Mouse (Mus musculus): ENCODE results near the gene Mrpl14.

The Mrpl14 gene

GRCm38 (mm10) chr17:45686093-45686619 is at the start of gene Mrpl14:
Mrpl14 (plus strand) TSS chr17:45686322.
- DNase-seq (ENCODE audit: extremely low read depth, low read depth), result no peak

DNA sequence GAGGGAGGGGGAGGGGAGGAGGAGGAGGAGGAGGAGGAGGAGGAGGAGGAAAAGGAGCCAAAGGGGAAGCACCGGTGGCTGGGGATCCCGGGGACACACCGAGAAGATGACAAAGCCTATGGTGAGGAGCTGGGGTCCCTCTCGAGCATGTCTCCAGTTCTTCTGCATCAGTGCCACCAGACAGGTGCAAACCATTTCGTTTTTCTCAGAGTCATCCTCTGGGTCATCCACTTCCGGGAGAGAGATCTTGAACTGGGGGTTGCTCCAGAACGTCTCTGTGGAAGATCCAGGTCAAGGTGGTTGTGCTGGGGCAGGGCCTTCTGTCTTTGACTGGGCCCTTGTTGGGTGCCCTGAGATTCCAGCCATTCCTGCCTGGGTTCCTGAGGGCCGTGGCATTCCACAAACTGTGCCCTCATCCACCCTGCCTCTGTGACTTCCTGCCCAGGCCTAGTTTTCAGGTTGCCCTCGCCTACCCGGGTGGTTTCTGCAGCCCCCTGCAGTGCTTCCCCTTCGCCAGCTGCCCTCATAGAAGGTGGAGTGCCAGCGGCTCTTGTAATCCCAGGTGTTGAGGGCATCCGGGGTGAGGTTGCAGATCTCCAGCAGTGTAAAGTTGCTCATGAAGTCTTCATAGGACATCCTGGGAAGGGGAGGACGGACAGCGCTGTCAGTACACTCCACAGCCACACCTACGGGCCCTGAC is 47.4 kb upstream of the Mrpl14 start:
- no peak for DNase-seq (ENCODE audit: extremely low read depth, low read depth)

GRCm38 (mm10) chr17:45641981-45642380 is 44.1 kb upstream of the Mrpl14 start:
- no peak for DNase-seq (ENCODE audit: extremely low read depth, low read depth)

DNA sequence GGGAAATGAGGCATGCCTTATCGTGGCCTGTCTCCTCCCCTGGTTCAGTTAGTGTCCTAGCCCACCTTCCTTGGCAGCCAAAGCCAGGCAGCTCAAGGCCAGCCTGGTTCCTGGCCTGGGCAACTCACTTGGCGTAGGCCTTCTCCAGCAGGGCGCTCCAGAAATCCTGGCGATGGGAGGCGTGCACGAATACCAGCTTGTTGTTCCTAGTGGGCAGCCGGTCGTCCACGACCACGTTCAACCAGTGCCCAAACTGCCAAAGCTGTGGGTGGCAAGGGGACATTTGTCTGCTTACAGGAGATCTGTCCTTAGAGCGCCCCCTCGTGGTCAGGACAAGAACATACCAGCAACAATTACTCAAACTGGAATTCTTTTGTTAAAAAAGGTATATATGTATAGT is 43.4 kb upstream of the Mrpl14 start:
- DNase-seq (ENCODE audit: extremely low read depth, low read depth), result no peak

- no peak for DNase-seq (ENCODE audit: extremely low read depth, low read depth)
These were observed 41.9 kb upstream of the Mrpl14 start for GRCm38 (mm10) chr17:45644185-45644584.

- DNase-seq (ENCODE audit: extremely low read depth, low read depth), result no peak
These were observed 32.9 kb upstream of the Mrpl14 start for GRCm38 (mm10) chr17:45653233-45653632.

DNA sequence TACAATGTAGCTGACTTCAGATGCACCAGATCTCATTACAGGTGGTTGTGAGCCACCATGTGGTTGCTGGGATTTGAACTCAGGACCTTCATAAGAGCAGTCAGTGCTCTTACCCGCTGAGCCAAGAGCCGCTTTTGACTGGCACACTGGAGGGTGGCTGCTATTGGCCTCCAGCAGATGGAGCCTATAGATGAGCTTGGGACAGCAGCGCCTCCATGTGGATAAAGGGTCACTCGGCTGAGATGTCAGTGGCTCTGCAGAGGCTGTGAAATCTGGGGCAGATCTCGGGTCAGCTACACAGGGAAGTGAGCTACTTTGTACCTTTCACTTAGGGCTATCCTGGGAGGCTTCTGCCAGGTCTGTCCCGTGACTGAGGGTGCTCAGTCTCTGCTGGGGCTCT is 30.3 kb upstream of the Mrpl14 start:
- peak; percentile 42 for DNase-seq (ENCODE audit: extremely low read depth, low read depth)

- DNase-seq (ENCODE audit: extremely low read depth, low read depth), result no peak
These were observed 26.9 kb upstream of the Mrpl14 start, which contains the start of gene Capn11 for GRCm38 (mm10) chr17:45659225-45659624. Capn11 (minus strand) TSS chr17:45659325.

- peak; percentile 33 for DNase-seq (ENCODE audit: extremely low read depth, low read depth)
These were observed 22.8 kb upstream of the Mrpl14 start for GRCm38 (mm10) chr17:45663106-45663919.

DNA sequence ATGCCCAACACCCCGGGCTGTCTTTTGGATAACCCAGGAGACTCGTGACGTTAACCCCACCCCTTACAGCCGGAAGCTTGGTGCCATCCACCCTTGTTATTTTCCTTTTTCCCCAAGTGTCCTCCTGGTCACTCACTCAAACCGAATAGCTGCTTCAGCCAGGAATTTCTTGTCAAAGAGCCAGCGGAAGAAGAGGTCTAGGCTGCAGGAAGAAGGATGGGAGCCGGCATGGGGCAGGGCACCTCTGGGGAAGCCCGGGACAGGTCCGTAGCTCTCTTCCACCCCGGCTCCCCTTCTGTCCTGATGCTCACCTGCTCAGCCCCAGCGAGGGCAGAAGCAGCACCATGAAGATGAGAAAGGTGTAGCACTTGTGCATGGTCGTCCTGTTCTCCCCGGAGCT is 21.5 kb upstream of the Mrpl14 start:
- no peak for DNase-seq (ENCODE audit: extremely low read depth, low read depth)

- DNase-seq (ENCODE audit: extremely low read depth, low read depth), result no peak
These were observed 20.0 kb upstream of the Mrpl14 start for GRCm38 (mm10) chr17:45666091-45666490.

DNA sequence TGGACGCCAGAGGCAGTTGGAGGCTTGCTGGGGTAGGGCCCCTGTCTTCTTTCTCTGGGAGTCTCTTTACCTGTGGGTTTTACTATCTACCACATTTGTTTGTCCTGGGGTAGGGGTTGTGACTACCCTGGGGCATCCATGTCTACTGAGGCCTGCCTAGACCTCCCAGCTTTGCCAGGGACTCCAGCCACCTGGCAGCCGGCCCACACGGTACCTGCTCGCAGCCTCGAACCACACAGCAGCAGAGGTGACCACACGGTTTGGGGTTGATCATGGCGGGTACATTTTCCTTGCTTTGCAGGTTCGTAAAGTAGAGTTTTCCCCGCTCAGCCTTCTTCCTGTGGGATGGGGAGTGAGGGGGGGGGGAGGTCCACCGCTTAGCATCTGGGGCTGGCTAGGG is 18.6 kb upstream of the Mrpl14 start:
- DNase-seq (ENCODE audit: extremely low read depth, low read depth), result no peak

- DNase-seq (ENCODE audit: extremely low read depth, low read depth), result no peak
These were observed 18.1 kb upstream of the Mrpl14 start for GRCm38 (mm10) chr17:45667986-45668385.

- DNase-seq (ENCODE audit: extremely low read depth, low read depth), result no peak
These were observed 14.3 kb upstream of the Mrpl14 start for GRCm38 (mm10) chr17:45671821-45672220.

DNA sequence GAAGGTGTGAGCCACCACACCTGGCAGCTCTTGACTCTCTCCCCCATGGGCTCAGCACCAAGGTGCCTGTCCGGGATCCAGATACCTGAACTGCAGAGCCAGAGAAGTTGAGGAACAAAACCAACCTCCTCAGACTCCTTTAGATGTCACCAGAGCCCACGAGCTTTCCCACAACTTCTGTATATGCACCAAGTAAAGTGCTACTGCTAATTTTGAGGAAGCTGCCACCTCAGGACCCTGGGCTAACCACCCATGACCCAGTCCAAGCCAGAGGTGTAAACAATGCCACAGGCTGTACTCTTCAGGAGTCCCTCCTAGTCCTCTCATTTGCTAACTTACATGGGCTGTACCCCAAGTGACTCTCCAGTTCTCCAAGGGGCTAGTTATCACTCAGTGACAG is 13.5 kb upstream of the Mrpl14 start:
- DNase-seq (ENCODE audit: extremely low read depth, low read depth), result no peak

- DNase-seq (ENCODE audit: extremely low read depth, low read depth), result no peak
These were observed 8.0 kb upstream of the Mrpl14 start for GRCm38 (mm10) chr17:45678106-45678505.

- no peak for DNase-seq (ENCODE audit: extremely low read depth, low read depth)
These were observed 5.6 kb upstream of the Mrpl14 start for GRCm38 (mm10) chr17:45680391-45680980.

DNA sequence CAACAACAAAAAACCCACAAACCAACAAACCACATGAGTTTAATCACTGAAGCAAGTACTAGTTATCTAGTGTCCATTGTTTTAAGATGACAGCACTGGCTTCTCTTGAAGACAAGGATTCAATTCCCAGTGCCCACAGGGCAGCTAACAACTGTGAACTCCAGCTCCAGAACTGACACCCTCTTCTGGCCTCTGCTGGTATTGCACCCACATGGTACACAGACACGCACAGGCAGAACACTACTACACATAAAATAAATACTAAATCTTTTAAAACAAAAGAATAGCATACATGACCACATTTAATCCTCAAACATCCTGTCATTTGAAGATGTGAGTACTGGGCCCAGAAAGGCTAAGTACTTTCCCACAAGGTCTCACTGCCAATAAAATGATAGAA is 4.5 kb upstream of the Mrpl14 start:
- no peak for DNase-seq (ENCODE audit: extremely low read depth, low read depth)

DNA sequence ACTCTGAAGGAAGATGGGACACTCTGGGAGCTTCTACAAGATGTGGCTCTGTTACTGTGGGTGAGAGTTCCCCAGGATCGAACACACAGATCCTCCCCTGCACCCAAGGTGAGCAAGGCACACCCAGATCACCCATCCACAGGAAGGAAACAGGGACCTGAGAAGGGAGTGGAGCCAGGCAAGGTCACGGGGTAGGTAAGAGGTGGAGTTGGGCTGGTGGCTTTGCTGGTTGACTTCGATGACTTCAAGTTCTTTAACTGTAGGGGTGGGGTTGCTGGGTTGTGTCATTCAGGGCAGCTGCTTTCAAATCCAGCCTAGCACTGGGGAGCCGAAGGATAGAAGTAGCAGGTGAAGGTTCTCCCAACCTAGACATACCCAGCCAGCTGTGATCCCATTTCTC is 3.3 kb upstream of the Mrpl14 start:
- DNase-seq (ENCODE audit: extremely low read depth, low read depth), result no peak

DNA sequence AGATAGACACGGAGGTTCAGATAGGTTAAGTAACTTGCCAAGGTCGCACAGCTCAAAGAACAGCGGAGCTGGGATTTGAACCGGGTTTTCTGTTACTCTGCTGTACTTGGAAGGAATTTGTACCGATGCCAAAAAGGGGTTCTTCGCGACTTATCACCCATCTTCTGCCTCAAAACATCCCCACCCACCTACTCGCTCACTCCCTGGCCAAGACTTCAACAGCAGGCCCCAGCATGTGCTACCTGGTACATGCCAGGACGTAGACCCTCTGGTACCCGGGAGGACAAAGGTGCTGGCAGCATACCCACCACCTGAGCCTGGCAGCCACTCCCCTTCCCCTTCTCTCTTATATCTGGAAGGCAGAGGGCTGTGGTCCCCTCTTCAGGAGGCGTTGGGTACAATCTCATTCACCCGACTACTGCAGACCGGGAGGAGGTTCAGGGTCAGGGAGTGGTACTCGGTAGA is 1.4 kb upstream of the Mrpl14 start:
- no peak for DNase-seq (ENCODE audit: extremely low read depth, low read depth)

DNA sequence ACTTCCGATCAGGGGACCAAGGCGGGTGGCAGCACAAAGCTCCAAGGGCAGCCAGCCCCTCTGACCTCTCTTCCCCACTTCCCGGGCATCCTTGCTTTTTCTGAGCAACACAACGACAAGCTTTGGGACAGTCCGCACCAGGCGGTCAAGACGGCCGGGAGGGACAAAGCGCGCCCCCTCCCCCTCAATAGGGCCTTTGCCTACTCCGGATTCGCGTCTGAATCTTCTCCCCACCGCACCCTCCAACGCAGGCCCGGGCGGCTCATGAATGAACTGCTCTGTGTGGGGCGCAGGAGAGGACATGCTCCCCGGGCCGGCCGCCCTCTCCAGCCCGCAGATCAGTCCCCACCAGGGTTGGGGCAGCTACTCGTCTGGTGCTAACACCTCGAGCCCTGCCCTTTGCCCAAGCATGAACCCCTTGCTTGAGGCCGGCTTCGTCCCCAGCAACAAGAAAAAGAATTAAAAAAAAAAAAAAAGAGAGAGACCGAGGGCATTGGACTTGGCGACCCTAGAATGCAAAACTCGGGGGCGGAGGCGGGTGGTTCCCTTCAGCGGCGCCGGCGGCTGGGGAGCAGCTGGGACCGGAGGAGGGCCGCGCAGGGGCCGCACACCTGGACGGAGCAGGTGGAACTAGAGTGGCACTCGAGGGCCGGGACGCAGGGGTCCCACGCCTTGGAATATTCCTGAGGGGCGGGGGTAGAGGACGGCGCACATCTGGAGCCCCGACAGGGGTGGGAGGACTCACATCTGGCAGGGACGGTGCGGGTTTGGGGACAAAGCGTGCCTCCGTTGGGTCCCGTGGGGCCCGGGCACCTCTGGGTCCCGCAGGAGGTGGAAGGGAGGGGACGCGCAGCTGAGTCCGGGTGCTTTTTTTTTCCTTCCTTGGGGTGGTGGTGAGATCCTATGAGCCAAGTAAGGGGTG is 690 bp upstream of the Mrpl14 start:
- no peak for DNase-seq (ENCODE audit: extremely low read depth, low read depth)
